Mouse (Mus musculus) liver, adult 2 months (tissue): ENCODE data around the gene Olfr701.

Experiments
- CTCF ChIP-seq: fragments of 200-500 bp; IDR thresholded peaks from 2 replicates; pipeline ENCODE4 v1.5.1; 2011; ENCODE audit warnings: low read depth, low read length, control low read depth
- POLR2A ChIP-seq: fragments of 200-500 bp; IDR thresholded peaks from 2 replicates; pipeline ENCODE4 v1.6.1; 2011; ENCODE audit warnings: low read length, control low read depth; ENCODE audit not compliant: insufficient read depth; ENCODE audit errors: extremely low read depth

- no peak for TF ChIP-seq CTCF
- TF ChIP-seq POLR2A = no peak
Observed at GRCm38 (mm10) chr7:106788330-106788729, 25.6 kb upstream of the Olfr701 start.
